Mouse (Mus musculus): ENCODE data around the gene Gm11007. TPM values are rescaled to one million over a fixed set of nuclear protein-coding genes. Genes with fewer than 3 reads are reported as not detected.

Gm11007 gene
- polyA plus RNA-seq (2015; fragmentation: Nextera tagmentation; extraction: Ambion mirVana) = 1.3 TPM in 1 of 2 replicates, not detected in the other

DNA sequence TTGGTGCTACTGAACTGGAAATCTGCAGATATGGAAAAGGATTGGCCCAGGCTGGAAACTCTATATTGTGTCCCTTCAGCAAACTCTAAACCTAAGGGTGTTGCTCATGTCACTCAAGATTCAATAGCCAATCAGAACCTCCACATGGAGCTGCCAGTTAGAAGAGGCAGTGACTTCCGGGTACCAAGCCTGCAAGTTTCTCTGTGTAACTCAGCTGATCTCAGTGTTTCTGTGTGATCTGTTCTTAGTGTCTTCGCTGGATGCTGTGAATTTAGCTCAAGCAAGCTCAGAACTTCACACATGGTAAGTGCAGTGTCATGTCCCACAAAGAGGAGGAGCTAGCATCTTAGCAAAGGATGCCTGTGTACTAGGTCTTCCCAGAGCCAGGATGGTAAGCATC lies at the start of gene Gm11007:
Gm11007 (plus strand) TSS at position 301 of the 400 bp plus-strand sequence.

Other genes starting within 250 kb of the Gm11007 start
- gene Gm4724, start 208.2 kb upstream of the Gm11007 start, polyA plus RNA-seq (2015; fragmentation: Nextera tagmentation; extraction: Ambion mirVana) = 2.2 and 4.6 TPM in 2 replicates
- 4.1 and 5.3 TPM in 2 replicates for gene Zfp965, start 174.0 kb upstream of the Gm11007 start, polyA plus RNA-seq (2015; fragmentation: Nextera tagmentation; extraction: Ambion mirVana)
- gene Zfp969, start 59.7 kb downstream of the Gm11007 start, polyA plus RNA-seq (2015; fragmentation: Nextera tagmentation; extraction: Ambion mirVana) = 15.2 and 20.6 TPM in 2 replicates
- 1.3 TPM in 1 of 2 replicates, not detected in the other for gene Gm2007, start 97.6 kb downstream of the Gm11007 start, polyA plus RNA-seq (2015; fragmentation: Nextera tagmentation; extraction: Ambion mirVana)
- gene Gm14288, start 157.1 kb downstream of the Gm11007 start, polyA plus RNA-seq (2015; fragmentation: Nextera tagmentation; extraction: Ambion mirVana) = 1.9 and 2.4 TPM in 2 replicates
- gene Gm6710, start 225.2 kb downstream of the Gm11007 start, polyA plus RNA-seq (2015; fragmentation: Nextera tagmentation; extraction: Ambion mirVana) = 6.1 and 8.2 TPM in 2 replicates